Mouse (Mus musculus) A20 (cell line): ENCODE results near the gene Kcnk4.

Experiments
- DNase-seq: peaks from one replicate; pipeline ENCODE4 v3.0.0-alpha.2; 2011; ENCODE audit warnings: low read depth, low spot score

The Kcnk4 gene

GRCm38 (mm10) chr19:6892512-6892911 is 41.8 kb downstream of the Kcnk4 start:
- DNase-seq, result no peak

DNA sequence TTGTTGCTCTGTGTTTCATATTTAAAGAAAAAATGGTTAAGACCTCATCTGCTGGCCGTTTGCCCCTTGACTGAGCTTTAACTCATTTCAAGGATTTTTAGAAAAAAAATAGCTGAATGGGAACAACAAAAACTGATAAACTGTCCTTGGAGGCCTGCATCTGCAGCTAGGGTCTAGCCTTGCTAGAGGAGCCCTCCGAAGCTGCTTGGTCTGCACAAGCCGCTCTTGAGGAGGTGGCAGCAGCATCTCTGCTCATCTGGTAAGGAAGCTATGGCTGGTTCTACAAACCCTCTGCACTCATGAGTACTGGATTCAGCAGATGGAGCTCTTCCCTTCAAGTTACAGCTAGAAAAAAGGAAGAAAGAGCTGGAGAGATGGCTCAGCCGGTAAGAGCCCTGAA is 56.4 kb downstream of the Kcnk4 start:
- DNase-seq, result no peak

GRCm38 (mm10) chr19:6876799-6877198 is 57.5 kb downstream of the Kcnk4 start:
- no peak for DNase-seq

GRCm38 (mm10) chr19:6875834-6876233 is 58.5 kb downstream of the Kcnk4 start:
- no peak for DNase-seq

DNA sequence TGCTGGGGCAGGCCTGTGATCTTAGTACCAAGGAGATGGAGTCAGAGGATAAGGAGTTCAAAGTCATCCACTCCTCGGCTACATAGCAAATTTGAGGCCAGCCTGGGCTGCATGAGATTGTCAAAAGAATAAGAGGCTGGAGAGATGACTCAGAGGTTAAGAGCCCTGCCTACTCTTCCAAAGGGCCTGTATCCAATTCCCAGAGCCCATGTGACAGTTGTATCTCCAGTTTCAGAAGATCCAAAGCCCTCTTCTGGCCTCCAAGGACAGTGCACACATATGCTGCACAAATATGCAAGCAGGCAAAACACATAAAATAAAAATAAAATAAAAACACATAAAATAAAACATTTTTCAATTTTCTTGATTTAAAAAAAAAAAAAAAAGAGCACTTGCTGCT is 60.1 kb downstream of the Kcnk4 start:
- no peak for DNase-seq
